Mouse (Mus musculus) erythroblast, adult 5-6 weeks (primary cell): Measurements from ENCODE around the gene Tenm4. TPM values are rescaled to one million over a fixed set of nuclear protein-coding genes. Genes with fewer than 3 reads are reported as not detected.

Experiments
- ATAC-seq: replicated peaks from 2 replicates; pipeline ENCODE4 v1.8.0; 2016; ENCODE audit warnings: moderate number of reproducible peaks, mild to moderate bottlenecking, moderate TSS enrichment, inconsistent platforms; ENCODE audit not compliant: poor library complexity, low FRiP score, severe bottlenecking
- total RNA-seq, 2 experiments: library from RNA; stranded (forward) in 1 of 2; stranded (reverse) in 1 of 2; fragments of 150-400 nt in 1 of 2; fragments of 200-764, 138-1000 nt in 1 of 2; gene quantifications; 2 replicates each; pipeline versions ENCODE4 v1.2.3 to v1.2.4; 2015 to 2017; ENCODE audit warnings: low replicate concordance in 2 of 2

Gene Tenm4
- total RNA-seq (2015; ENCODE audit: low replicate concordance), result 0.19 and 1.9 TPM in 2 replicates
- total RNA-seq (2017; ENCODE audit: low replicate concordance), result 0.28 and 0.85 TPM in 2 replicates

DNA sequence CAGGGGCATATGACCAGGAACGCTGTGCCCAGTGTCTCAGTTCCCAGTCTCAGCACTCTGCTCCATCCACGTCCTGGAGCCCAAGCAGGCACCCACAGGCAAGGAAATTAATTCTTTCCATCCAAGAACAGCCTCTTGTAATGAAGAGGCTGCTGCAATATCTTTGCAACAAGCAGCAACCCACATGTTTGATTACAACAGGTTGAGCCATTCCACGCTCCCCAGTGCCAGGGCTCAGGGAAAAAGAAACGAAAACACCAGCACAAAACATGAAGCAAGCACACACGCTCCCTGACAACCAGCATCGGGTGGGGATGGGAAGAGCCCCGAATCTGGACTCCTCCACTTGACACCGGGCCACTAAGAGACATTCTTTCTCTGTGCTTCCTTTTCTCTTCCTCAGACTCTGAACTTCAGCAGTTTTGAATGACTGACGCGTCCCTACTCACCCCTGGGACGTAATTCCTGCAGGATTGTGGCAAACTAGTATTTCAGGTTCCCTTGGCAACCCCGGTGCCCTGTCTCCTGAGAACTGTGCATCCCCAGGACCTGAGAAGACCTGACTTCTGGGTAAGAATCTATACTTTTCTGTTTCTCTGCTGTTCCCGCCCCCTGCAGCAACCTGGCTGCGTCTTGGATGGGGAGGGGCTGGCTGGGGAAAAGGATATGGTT, at the start of gene Tenm4:
Gene Tenm4, plus strand, starts transcription at position 323 of the 672 bp plus-strand sequence.
- no peak for ATAC-seq

DNA sequence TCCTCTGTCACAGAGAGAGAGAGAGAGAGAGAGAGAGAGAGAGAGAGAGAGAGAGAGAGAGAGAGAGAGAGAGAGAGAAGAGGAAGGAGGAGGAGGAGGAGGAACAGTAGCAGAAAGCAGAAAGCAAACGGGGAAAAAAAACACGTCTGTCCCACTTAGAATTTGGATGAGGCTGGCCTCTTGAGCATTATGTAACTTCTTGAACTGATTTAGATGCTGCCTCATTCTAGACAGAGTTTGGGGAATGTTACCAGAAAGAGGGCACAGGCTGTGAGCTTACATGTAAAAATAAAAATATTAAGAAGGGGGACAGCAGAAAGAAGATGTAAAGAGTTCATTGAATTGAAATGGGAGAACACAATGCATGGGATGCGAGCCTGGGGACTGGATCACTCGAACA, 40.3 kb upstream of the Tenm4 start:
- ATAC-seq, result no peak

DNA sequence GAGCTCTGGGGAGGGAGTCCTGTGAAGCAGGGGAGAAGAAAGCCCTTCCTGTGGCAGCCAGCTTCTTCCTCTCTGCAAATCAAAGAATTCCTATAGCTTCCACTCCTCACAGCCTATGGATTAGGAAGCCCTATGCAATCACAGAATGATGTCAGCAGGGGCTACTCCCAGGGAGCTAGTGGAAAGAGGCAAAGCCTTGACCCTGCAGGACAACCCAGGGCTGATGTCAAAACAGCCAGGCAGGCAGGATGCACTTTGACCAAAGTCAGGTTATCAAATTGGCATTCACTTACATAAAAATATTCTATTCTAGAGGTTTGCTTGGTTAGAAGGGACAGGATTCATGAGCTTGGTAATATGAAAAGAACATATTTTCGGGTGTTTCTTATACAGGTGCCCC, 39.9 kb upstream of the Tenm4 start:
- ATAC-seq, result no peak

DNA sequence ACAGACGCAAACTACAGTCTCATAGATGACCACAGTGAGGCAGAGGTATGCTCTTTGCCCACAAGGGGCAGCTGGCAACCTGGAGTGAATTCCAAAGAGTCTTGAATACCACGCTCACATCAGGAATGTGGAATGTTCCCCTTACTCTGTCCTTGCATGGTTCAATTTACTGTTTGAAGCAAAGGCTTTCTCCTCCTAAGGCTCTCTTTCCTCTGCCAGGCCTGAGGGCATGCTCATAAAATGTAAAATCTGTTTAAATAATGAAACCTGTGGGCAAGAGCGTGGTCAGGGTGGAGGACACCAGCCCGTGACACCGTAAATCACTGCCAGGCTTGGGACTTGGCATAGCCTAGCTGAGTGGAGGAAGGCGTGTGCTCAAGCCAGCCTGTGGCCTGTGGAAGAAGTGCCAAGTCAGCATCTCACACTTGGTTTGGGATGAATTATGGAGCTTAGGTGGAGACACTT, 34.5 kb upstream of the Tenm4 start:
- ATAC-seq, result no peak

DNA sequence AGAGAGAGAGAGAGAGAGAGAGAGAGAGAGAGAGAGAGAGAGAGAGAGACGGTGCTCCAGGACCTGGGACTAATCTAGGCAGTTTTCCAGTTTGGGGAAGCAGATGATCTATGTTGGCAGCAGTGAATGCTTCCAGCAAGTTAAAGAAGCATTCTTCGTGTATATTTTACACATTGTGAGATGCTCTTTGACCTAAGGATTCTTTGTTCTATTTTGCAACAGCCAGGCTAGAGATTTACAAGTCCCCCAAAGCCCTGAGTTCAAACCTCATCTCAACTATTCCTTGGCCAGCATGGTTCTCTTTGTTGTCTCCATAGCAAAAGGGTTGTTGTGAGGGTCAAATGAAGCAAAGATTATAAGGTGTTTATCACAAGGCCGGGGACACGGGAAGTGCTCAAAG, 29.2 kb upstream of the Tenm4 start:
- no peak for ATAC-seq

DNA sequence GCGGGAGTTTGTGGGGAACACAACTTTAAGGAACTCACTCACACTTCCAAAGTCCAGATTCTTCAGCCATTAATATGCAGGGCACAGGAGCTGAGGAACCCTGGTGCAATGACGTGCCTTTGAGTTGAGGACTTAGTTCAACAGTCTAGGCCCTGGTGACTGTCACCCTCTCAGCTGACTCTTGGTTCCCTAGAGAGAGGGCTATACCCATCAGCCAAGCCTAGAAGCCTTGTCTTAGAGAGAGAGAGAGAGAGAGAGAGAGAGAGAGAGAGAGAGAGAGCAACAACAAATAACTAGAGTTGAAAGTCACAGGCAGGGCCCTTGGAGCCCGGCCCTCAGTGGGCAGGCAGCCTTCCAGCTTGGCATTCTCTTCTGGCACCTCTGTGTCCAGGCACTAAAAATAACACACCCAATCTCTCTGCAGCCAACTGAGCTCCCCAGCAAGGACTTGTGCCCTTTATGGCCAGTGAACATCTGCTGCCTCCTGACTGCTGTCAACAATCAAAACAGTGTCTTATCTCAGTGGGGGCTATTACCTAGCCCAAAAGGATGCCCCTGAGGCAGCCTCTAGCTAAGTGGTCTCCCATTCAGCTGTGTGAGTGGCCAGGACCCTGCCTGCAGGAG, 28.0 kb upstream of the Tenm4 start:
- no peak for ATAC-seq

DNA sequence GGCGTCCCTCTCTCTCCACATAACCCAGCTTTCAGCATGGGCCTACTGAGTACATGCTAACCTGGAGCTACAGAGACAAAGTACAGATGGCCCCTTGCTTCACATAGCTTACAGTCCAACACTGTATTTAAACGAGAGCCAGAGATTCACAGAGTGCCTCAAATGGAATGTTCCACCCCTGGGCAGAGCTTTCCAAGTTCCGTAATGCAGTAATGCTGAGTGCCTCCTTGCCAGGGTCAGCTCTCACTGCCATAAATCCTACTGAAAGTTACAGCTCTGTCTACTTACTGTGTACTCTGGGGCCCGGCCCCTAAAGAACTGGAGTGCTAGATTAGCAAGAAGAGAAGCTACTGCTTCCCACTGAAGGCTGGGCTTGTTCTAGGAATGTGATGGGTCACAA, 23.6 kb upstream of the Tenm4 start:
- ATAC-seq, result no peak

DNA sequence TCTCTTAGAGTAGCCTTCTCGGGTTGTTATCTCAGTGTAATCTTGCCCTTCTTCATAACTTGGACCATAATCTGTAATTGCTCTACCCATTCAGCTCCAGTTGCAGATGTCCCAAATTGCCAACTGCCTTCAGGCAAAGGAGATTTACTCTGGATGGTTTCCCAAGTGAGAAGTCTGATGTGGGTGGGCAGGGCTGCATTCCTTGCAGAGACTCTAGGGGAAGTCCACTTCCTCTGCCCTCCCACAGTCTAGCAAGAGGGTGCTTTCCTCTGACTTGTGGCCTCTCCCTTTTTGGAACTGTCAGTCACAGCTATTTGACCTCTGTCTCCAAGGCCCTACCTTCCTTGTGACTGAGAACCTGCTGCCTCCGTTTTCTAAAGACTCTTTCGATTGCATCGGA, 22.9 kb upstream of the Tenm4 start:
- no peak for ATAC-seq

DNA sequence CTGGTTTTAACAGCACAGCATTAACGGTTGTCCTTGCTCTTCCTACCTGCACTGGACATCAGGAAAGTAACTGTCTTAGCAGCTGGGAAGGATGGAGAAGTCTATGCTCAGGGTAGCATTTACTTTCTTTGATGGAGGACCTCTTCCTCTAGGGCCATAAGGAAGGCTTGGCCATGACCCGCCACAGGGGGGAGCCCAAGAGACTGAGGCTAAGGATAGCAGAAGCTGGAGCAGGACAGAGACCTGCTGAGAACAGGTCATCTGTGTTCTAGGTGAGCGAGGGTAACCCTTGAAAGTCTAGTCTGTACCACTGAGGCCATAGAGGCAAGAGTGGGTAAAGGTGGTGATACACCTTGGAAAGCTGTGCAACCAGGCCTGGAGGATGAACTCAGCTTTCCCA, 19.8 kb upstream of the Tenm4 start:
- ATAC-seq, result no peak

DNA sequence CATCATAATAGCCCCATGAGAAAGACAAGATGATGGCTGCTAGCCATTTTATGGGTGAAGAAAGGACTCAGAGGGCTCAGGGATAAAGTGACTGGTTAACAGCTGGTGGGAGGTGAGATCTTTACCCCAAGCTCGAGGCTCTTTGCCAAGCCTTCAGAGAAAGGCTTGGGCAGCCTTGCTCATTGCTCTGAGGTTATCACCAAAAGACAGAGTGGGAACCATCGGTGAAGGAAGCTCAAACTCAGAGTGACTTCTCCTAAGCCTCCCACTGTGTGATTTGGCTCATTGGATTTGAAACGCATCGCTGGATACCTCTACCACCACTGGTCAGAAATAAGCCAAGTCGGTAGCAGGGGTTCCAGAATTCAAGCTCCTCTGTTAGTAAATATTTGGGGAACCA, 19.1 kb upstream of the Tenm4 start:
- ATAC-seq, result no peak

DNA sequence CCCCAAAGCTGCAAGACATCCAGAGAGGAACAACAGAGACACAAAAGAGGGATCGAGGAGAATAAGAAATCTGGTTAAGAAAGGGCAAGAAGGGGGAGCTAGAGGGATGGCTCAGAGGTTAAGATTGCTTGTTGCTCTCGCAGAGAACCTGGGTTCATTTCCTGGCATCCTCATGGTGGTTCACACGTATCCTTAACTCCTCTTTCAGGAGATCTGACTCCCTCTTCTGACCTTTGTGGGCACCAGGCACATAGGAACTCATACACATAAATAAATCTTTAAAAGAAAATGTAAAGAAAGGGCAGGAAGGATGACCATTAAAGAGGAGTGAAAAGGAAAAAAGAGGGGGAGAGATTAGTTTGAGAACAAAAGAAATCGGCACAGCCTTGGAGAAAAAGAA, 18.6 kb upstream of the Tenm4 start:
- ATAC-seq, result no peak

DNA sequence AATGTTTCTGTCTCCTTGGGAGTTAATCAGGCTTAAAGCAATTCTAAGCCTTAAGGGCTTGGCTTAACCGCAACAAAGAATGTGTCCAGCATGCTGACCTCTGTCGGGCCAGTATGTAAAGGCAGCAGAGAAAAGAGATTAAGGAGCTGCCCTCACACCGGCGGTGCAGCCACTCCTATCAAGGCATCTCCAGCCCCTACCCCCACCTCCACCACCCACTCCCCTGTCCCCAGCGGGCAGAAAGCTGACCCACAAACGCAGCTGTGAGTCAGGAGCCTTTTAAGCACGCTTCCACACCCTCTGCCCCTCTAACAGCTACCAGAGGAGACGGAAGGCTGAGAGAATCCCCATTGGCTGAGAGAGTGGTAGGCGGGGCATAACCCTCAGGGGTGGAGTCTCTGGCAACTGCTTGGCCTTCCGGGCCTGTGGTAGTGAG, 18.1 kb upstream of the Tenm4 start:
- ATAC-seq, result no peak

DNA sequence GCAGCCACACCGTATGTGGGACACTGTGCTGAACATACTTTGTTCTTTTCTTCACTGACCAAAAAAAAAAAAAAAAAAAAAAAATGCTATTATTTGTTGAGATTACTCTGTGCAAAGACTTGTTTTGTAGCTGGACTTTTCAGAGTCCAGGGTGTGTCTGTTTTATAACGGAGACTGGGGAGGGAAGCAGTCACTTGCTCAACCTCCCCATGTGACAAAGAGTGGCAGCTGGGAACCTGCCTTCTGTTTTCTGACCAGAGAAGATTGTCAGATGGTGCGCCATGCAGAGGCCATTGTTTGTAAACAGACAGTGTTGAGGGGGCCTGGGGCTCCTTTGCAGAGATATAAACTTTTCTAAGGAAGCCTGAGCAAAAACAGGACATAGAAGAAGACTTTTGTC, 17.0 kb upstream of the Tenm4 start:
- ATAC-seq, result no peak

DNA sequence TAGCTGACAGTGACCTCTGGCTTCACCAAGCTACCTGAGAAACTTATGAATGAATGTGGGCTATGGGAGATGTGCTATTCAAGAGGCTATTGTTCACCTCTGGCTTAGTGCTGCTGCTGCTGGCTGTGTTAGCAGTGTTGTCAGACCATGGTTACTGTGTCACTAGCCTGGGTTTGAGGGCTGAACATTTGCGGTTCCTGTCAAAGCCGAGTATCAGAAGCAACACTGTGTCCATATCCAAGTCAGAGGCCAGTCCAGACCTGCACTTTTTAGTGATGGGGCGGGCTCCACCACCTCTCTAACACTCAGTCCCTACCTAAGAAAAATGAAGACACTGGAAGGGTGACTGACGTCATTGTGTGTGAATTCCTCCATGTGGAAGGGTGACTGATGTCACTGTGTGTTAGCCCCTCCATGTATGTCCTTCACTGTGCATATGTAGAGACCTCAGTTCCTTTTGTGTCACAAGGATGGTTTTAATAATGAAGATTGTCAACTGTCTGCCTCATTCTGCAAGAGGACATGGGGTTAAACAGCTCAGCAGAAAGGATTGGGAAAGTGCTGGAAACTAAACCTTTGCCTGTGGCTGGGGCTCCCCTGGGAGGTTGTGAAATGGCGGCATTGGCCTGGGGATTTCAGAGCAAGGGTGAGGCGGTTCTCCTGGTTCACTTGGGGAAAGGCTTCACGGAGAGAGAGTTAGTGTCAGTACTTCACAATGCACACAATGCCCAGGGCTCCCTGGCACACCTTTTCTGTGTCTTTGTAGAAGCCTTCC, 14.4 kb upstream of the Tenm4 start:
- ATAC-seq, result no peak

DNA sequence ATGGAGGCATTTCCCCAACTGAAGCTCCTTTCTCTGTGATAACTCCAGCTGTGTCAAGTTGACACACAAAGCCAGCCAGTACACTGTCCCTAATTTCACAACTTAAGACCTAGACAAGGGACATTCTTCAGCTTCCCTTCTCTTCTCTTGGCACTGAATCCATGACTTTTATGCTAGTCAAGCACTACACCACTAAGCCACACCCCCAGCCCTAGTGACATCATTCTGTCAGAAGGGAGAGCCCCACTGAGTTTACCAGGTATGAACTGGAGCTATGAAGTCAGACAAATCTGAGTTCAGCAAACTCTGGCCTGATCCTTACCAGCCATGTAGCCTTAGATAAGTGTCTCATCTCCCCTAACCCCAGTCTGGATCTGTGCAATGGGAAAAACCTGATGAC, 6.9 kb upstream of the Tenm4 start:
- ATAC-seq, result no peak

DNA sequence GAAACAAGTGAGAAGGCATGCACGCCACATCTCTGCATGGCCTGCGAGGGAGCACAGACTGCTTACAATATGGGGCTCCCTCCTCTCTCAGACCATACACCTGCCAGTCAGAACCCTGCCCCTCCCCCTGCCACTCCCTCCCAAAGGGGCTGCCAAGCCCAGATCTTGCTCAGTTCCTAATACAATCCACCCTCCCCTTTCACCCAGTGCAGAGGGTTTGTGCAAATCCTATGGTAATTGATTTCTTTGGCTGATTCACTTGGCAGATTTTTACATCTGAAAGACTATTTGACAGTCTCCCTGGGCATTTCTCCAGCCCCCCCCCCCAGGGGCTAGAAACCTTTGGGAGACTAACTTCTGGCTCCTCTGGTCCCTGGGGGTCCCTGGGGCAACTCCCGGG, 2.1 kb upstream of the Tenm4 start:
- no peak for ATAC-seq

DNA sequence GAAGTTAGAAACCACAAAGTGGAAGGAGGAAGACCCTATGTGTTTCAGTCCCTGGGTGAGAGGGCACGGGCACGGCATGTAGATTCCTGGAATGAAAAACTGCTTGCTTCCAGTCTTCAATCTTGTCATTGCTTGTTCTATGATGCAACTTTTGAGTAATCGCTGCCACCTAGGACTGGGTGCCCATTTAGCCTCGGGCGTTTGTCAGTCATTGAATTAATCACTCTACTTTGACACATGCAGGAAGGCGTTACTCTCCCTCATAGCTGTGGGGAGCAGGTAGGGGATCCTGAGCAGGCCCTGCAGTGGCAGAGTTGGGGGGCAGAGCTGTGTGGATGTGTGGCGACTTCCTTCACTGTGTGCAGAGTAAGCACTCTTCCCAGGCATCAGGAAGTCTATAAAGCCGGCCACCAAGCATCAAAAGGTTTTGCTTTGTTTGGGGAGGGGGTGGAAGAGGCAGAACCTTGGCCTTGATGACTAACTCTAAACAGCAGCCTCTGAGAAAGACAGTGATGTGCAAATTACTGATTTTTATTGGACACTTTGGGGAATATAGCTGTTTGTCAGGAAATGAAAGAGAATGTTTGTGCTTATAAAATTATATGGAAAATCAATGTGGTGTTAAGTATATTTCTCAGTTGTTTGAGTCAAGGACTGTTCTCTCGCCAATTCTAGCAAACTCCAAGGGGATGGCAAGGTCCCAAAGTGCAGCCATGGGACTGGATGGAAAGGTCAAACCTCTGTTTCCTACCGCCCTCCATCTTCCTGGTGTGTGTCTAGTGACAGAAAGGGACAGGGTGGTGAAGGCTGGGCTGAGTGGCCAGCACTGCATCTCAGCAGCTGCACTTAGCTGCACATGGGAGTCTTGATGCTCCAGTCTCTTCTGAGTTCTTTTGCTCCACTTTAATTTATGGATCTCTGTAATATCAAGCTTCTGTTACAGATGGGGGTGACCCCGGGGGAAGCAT, 834 bp downstream of the Tenm4 start:
- no peak for ATAC-seq

DNA sequence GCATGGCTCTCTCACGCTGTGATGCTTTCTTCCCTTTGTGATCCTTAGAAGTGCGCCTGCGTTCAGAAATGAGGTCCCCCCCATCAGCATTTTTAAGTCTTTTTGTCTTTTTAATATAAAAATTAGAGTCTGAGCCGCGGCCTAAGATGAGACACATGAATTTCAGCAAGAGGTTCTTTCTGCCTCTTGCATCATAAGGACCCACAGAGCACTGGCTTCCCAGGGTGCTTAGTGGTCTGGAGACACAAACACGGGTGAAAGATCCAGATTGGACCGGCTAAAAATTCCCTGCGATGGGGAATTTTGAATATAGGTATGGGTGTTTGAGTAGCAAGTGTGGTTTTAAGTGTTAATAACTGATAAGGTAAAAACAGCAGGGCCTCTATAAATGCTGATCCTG, 5.7 kb downstream of the Tenm4 start:
- no peak for ATAC-seq

DNA sequence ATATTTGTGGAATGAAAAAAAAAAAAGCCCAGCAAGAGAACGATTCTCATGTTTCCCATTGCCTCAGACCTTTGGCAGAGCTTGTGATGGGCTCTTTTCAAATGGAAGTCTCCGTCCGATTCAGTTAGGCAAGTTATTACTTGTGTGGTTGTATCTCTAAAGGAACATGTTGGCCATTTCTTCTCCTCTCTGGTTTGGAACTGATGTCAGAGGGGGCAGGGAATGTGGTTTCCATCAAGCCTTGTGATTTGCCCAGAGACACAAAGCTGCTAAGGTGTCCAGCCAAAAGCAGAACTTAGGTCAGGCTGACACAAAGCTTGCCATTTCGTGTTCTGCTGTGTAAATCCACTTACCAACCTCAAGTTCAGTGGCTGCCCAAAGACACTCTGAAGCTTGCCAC, 10.7 kb downstream of the Tenm4 start:
- ATAC-seq, result no peak

DNA sequence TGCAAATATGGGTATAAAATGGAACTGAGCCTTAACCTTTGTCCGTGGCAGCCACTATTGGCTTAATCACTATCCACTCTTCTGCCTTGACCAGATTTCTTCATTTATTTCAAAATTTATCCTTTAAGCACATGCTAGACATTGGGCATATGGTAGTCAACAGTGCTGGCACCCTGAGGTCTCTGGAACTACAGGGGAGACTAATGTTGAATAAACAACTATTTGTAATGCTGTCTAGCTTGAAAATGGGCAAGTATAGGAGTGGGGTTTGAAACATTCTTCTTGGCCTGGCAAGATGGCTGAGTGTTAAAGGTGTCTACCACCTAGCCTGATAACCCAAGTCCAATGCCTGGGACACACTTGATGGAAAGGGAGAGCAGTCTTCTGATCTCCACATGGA, 12.1 kb downstream of the Tenm4 start:
- no peak for ATAC-seq
